Mouse (Mus musculus): ENCODE measurements at regions not wholly inside any gene's neighbourhood (a gene's known extent, or its start where the extent isn't known, plus 50 kb on each side); places are given as distances from the start of the nearest gene placed in this dataset.

- no peak for DNase-seq (ENCODE audit: low read depth)
These were observed 75.6 kb downstream of the Wdr5 start for GRCm38 (mm10) chr2:27590511-27590910.

GRCm38 (mm10) chr2:27591668-27592067 lies 76.7 kb downstream of the Wdr5 start:
- no peak for DNase-seq (ENCODE audit: low read depth)

GRCm38 (mm10) chr2:27593338-27593737 lies 78.4 kb downstream of the Wdr5 start:
- DNase-seq (ENCODE audit: low read depth), result peak; percentile 89

GRCm38 (mm10) chr2:27595251-27595650 lies 80.3 kb downstream of the Wdr5 start:
- DNase-seq (ENCODE audit: low read depth), result no peak

GRCm38 (mm10) chr2:27596217-27596616 lies 80.0 kb upstream of the Rxra start:
- DNase-seq (ENCODE audit: low read depth), result no peak

- no peak for DNase-seq (ENCODE audit: low read depth)
These were observed 79.3 kb upstream of the Rxra start for GRCm38 (mm10) chr2:27596966-27597365.

GRCm38 (mm10) chr2:27597901-27598300 lies 78.3 kb upstream of the Rxra start:
- no peak for DNase-seq (ENCODE audit: low read depth)

- DNase-seq (ENCODE audit: low read depth), result peak; percentile 89
These were observed 77.0 kb upstream of the Rxra start for GRCm38 (mm10) chr2:27599061-27599768.

GRCm38 (mm10) chr2:27599769-27600167 lies 76.5 kb upstream of the Rxra start:
- DNase-seq (ENCODE audit: low read depth), result no peak

- no peak for DNase-seq (ENCODE audit: low read depth)
These were observed 72.9 kb upstream of the Rxra start for GRCm38 (mm10) chr2:27603333-27603732.

GRCm38 (mm10) chr2:27604588-27604987 lies 71.7 kb upstream of the Rxra start:
- no peak for DNase-seq (ENCODE audit: low read depth)

- DNase-seq (ENCODE audit: low read depth), result no peak
These were observed 69.4 kb upstream of the Rxra start for GRCm38 (mm10) chr2:27606816-27607215.

GRCm38 (mm10) chr2:27621741-27622140 lies 54.5 kb upstream of the Rxra start:
- no peak for DNase-seq (ENCODE audit: low read depth)

- no peak for DNase-seq (ENCODE audit: low read depth)
These were observed 51.4 kb upstream of the Rxra start for GRCm38 (mm10) chr2:27624656-27625366.

Measured in gonadal fat pad, adult 2 months (tissue).